Mouse (Mus musculus) ES-Bruce4 (cell line): Measurements from ENCODE around the gene Pld1.

ENCODE experiments used
- CTCF ChIP-seq: IDR thresholded peaks from one replicate; pipeline ENCODE4 v1.8.1; 2011; ENCODE audit warnings: low read depth, low read length
- EP300 ChIP-seq: IDR thresholded peaks from 2 replicates; pipeline ENCODE4 v1.6.1; 2011; ENCODE audit warnings: low read depth, low read length; ENCODE audit not compliant: insufficient read depth
- POLR2A ChIP-seq: IDR thresholded peaks from one replicate; pipeline ENCODE4 v1.8.1; 2011; ENCODE audit warnings: low read length; ENCODE audit not compliant: insufficient read depth

DNA sequence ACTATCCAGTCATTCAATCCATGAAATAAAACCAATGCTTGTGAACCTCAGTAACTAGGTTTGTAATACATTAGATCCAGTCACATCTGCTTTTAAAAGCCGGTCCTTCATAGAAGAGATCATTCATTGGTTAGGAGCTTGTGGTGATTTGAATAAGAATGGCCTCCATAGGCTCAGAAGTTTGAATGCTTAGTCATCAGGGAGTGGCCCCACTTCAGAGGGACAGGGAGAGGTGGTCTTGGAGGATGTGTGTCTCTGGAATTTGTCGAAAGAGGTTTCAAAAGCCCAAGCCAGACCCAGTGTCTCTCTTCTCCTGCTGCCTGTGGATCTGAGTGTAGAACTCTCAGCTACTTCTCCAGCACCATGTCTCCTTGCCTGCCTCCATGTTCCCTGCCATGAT, 81.9 kb downstream of the Pld1 start:
- TF ChIP-seq POLR2A (no peak), CTCF (no peak), EP300 (no peak)
